Mouse (Mus musculus): Measurements from ENCODE around the gene Cdh26.
A peak's percentile ranks its signal among the peaks of the same experiment; 100 is the strongest.

- TF ChIP-seq CTCF (IDR thresholded peaks at IDR 0.05; ENCODE audit: low read depth), result no peak; the same call in 1 of the 2 replicates
- peak; percentile 30; the same call in 1 of the 2 replicates for TF ChIP-seq EP300 (IDR thresholded peaks at IDR 0.05; ENCODE audit: low read depth)
Observed at GRCm38 (mm10) chr2:178506056-178506455, 75.7 kb downstream of the Cdh26 start.

Data from liver, postnatal 0 days (tissue).